Mouse (Mus musculus) retina, embryonic 14.5 days (tissue): ENCODE measurements around the gene Nek6.

Source experiments
- DNase-seq: peaks from one replicate; pipeline ENCODE4 v3.0.0-alpha.2; 2015; ENCODE audit warnings: low spot score

Nek6 gene

GRCm38 (mm10) chr2:38536331-38536731, 24.9 kb downstream of the Nek6 start:
- DNase-seq: no peak

- no peak for DNase-seq
Observed at GRCm38 (mm10) chr2:38539677-38540076, 28.2 kb downstream of the Nek6 start.

- DNase-seq: no peak
Observed at GRCm38 (mm10) chr2:38540666-38541065, 29.2 kb downstream of the Nek6 start.

- DNase-seq: no peak
Observed at GRCm38 (mm10) chr2:38541101-38541500, 29.7 kb downstream of the Nek6 start.

GRCm38 (mm10) chr2:38541570-38541969, 30.1 kb downstream of the Nek6 start:
- DNase-seq: no peak

GRCm38 (mm10) chr2:38542366-38542765, 30.9 kb downstream of the Nek6 start:
- no peak for DNase-seq

- DNase-seq: no peak
Observed at GRCm38 (mm10) chr2:38543158-38543557, 31.7 kb downstream of the Nek6 start.

- DNase-seq: no peak
Observed at GRCm38 (mm10) chr2:38544341-38544740, 32.9 kb downstream of the Nek6 start.

- DNase-seq: no peak
Observed at GRCm38 (mm10) chr2:38544982-38545381, 33.5 kb downstream of the Nek6 start.

GRCm38 (mm10) chr2:38545706-38546105, 34.3 kb downstream of the Nek6 start:
- DNase-seq: no peak

- no peak for DNase-seq
Observed at GRCm38 (mm10) chr2:38546222-38546621, 34.8 kb downstream of the Nek6 start.

GRCm38 (mm10) chr2:38546748-38547147, 35.3 kb downstream of the Nek6 start:
- DNase-seq: no peak

GRCm38 (mm10) chr2:38547793-38548517, 36.5 kb downstream of the Nek6 start:
- no peak for DNase-seq

GRCm38 (mm10) chr2:38552004-38552443, 40.6 kb downstream of the Nek6 start:
- peak; percentile 35 for DNase-seq

- peak; percentile 69 for DNase-seq
Observed at GRCm38 (mm10) chr2:38554226-38554995, 43.0 kb downstream of the Nek6 start.

- no peak for DNase-seq
Observed at GRCm38 (mm10) chr2:38555659-38556058, 44.2 kb downstream of the Nek6 start.

- no peak for DNase-seq
Observed at GRCm38 (mm10) chr2:38556721-38557120, 45.3 kb downstream of the Nek6 start.

- DNase-seq: peak; percentile 64
Observed at GRCm38 (mm10) chr2:38560296-38561227, 49.1 kb downstream of the Nek6 start.

- DNase-seq: no peak
Observed at GRCm38 (mm10) chr2:38562596-38562995, 51.2 kb downstream of the Nek6 start.

GRCm38 (mm10) chr2:38571971-38572601, 60.6 kb downstream of the Nek6 start:
- DNase-seq: no peak

GRCm38 (mm10) chr2:38574697-38575096, 63.3 kb downstream of the Nek6 start:
- no peak for DNase-seq
